ENCODE assay signal across 9 mouse cellular contexts in the genomic region with DNA sequence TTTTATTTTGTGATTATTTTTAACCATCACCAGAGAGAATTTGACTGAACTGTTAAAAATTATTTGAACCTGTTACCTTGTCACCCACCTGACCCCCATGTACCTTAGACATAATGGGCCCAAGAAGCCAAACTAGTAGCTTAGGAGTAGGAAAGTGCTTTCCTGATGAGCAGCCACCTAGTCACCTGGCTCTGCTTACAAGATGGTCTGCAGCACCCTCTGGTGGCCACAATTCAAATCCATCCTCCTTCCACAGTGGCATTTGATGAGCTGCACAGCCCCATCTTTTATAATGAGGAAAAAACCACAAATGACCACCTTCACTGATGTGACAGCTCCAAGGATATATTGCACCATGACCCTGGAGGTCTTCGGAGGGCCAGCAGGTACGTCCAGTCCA. TPM values are rescaled to one million over a fixed set of nuclear protein-coding genes. Genes with fewer than 3 reads are reported as not detected.
DNase-seq lines count a peak whose midpoint lies in the region; ATAC-seq and TF ChIP-seq lines count a peak whose summit lies in the region.
"Had no signal": no experiment of that assay in that cellular context is flagged by ENCODE, and none has a peak within 500 bp of the region (broad histone marks: within the 10 kb centered on the region; RNA-seq: fewer than 3 reads in every experiment).

No protein-coding gene starts in this region.

- 84% methylated on average over 2 of the region's 2 CpGs for WGBS in cerebellum, adult 2 months
- 68% methylated on average over 2 of the region's 2 CpGs for WGBS in kidney, postnatal 0 days
- WGBS in liver, embryonic 14.5 days (ENCODE audit: insufficient replicate concordance): 59% methylated on average over 2 of the region's 2 CpGs

- peaks cover 35% of the 10 kb centered on the region for H3K36me3 ChIP-seq in kidney, postnatal 0 days (ENCODE audit: insufficient read depth, low read length)
- H3K36me3 ChIP-seq in liver, embryonic 14.5 days (replicated peaks; ENCODE audit: control insufficient read depth, insufficient read depth, low read depth): no peaks in the 10 kb centered on the region; the same call in none of the 2 replicates

- TF ChIP-seq EP300 in liver, embryonic 14.5 days (IDR thresholded peaks at IDR 0.05; ENCODE audit: low read depth): no peak

- no peak overlapping the region for H3K4me3 ChIP-seq in cerebellum, adult 2 months (replicated peaks; ENCODE audit: insufficient read depth, low read depth, low read length)
- no peak overlapping the region for H3K4me3 ChIP-seq in kidney, postnatal 0 days (replicated peaks; ENCODE audit: low read depth, low read length)
- no peak overlapping the region for H3K4me3 ChIP-seq in liver, embryonic 14.5 days (ENCODE audit: insufficient read depth in 1 of 2, low read depth in 2 of 2, low read length in 2 of 2)
- H3K4me3 ChIP-seq: limb, embryonic 12.5 days had no signal

- no peak overlapping the region for H3K27ac ChIP-seq in cerebellum, adult 2 months (ENCODE audit: insufficient read depth, low read length)
- H3K27ac ChIP-seq in kidney, postnatal 0 days: no peak overlapping the region
- H3K27ac ChIP-seq in liver, embryonic 14.5 days: no peak overlapping the region
- H3K27ac ChIP-seq: limb, embryonic 12.5 days had no signal

- no peaks in the 10 kb centered on the region for H3K9me3 ChIP-seq in kidney, postnatal 0 days (replicated peaks; ENCODE audit: low read length)
- H3K9me3 ChIP-seq in liver, embryonic 14.5 days (ENCODE audit: control insufficient read depth, low read length): no peaks in the 10 kb centered on the region
- H3K9me3 ChIP-seq: limb, embryonic 12.5 days had no signal

- H3K9ac ChIP-seq in kidney, postnatal 0 days (ENCODE audit: low read depth, low read length): no peak overlapping the region
- no peak overlapping the region for H3K9ac ChIP-seq in liver, embryonic 14.5 days (replicated peaks)
- H3K9ac ChIP-seq: limb, embryonic 12.5 days had no signal

- TF ChIP-seq POLR2A in cerebellum, adult 2 months (IDR thresholded peaks at IDR 0.05; ENCODE audit: borderline replicate concordance, insufficient read depth, low read length): no peak

- H3K4me2 ChIP-seq in kidney, postnatal 0 days (ENCODE audit: low read length): no peak overlapping the region
- H3K4me2 ChIP-seq in liver, embryonic 14.5 days (ENCODE audit: low read depth): no peak overlapping the region
- H3K4me2 ChIP-seq: limb, embryonic 12.5 days had no signal

- no peaks in the 10 kb centered on the region for H3K27me3 ChIP-seq in cerebellum, adult 2 months (ENCODE audit: control insufficient read depth, insufficient read depth, low read length)
- H3K27me3 ChIP-seq in kidney, postnatal 0 days (ENCODE audit: insufficient read depth, low read length): no peaks in the 10 kb centered on the region
- no peaks in the 10 kb centered on the region for H3K27me3 ChIP-seq in liver, embryonic 14.5 days (ENCODE audit: control insufficient read depth, insufficient read depth, low read length)
- H3K27me3 ChIP-seq: limb, embryonic 12.5 days had no signal

- H3K4me1 ChIP-seq in cerebellum, adult 2 months (ENCODE audit: control insufficient read depth, insufficient read depth, low read length): 0 out of 2 replicates have a peak, but pooled peaks cover 4% of the 10 kb centered on the region
- no peaks in the 10 kb centered on the region for H3K4me1 ChIP-seq in kidney, postnatal 0 days (replicated peaks; ENCODE audit: insufficient read depth, low read length)
- no peaks in the 10 kb centered on the region for H3K4me1 ChIP-seq in liver, embryonic 14.5 days (replicated peaks; ENCODE audit: control insufficient read depth in 2 of 2, insufficient read depth in 2 of 2, low read length in 1 of 2)
- H3K4me1 ChIP-seq: limb, embryonic 12.5 days had no signal

- TF ChIP-seq CTCF in cerebellum, adult 2 months (IDR thresholded peaks at IDR 0.05; ENCODE audit: borderline replicate concordance, insufficient read depth, low read depth, low read length): peak; percentile 72
- TF ChIP-seq CTCF in kidney, postnatal 0 days (IDR thresholded peaks at IDR 0.05; ENCODE audit: low read depth): peak; percentile 83
- TF ChIP-seq CTCF in liver, embryonic 14.5 days (IDR thresholded peaks at IDR 0.05; ENCODE audit: low read depth): peak; percentile 71

- ATAC-seq in frontal cortex, adult (ENCODE audit: low TSS enrichment): peak; percentile 80
- 0 out of 2 replicates have a peak, but pooled peaks have one; percentile 30 for ATAC-seq in kidney, postnatal 0 days (replicated peaks; ENCODE audit: low FRiP score, low read depth)
- ATAC-seq in liver, embryonic 14.5 days (ENCODE audit: insufficient read depth): no peak

- DNase-seq in adrenal gland, adult (ENCODE audit: inconsistent age in 2 of 2, low spot score in 1 of 2): peak; percentile 31 to 75
- no peak for DNase-seq in adrenal gland, adult 8-10 months
- peak; percentile 65 for DNase-seq in ES-CJ7 (ENCODE audit: low read depth, low spot score)
- peak; percentile 45 to 62 for DNase-seq in cerebellum, adult 2 months
- peak; percentile 56 for DNase-seq in kidney, postnatal 0 days (ENCODE audit: low spot score)
- DNase-seq in liver, embryonic 14.5 days (ENCODE audit: low read depth in 3 of 3, low spot score in 3 of 3): no peak
- peak; percentile 44 for DNase-seq in retina, postnatal 7 days (ENCODE audit: low read depth, low spot score)

RNA-seq across cellular contexts. Expression of gene Ice1, which starts 50.5 kb away (rescaled TPM):
- 10 to 100 TPM; 28.2 to 42.2 (median 34.3) TPM for total RNA-seq in adrenal gland, adult 8-10 months (2022)
- 82.5 and 84.8 TPM in 2 replicates for polyA plus RNA-seq in cerebellum, adult 2 months (2012; rRNA removed)
- polyA plus RNA-seq in kidney, postnatal 0 days (2015; fragmentation: Nextera tagmentation; extraction: Ambion mirVana): 14.7 and 17.9 TPM in 2 replicates
- polyA plus RNA-seq in liver, embryonic 14.5 days (2012; rRNA removed): 6.9 and 9.6 TPM in 2 replicates
- polyA plus RNA-seq in liver, embryonic 14.5 days (2014; fragmentation: Nextera tagmentation; extraction: Ambion mirVana): 5.9 and 7.7 TPM in 2 replicates

Comparison
In these comparisons a context has a peak if more than half of its experiments do, and no peak if none do; other contexts are left out.
1. DNase-seq: peak in adrenal gland, adult (2 of 2), ES-CJ7 (single experiment), cerebellum, adult 2 months (2 of 2), kidney, postnatal 0 days (single experiment) and retina, postnatal 7 days (single experiment); none in adrenal gland, adult 8-10 months (single experiment) and liver, embryonic 14.5 days (0 of 3).
2. Peak in every context shown above with its lines, with median percentiles within 50 percentile points of each other: CTCF ChIP-seq.